Mouse (Mus musculus) hindbrain, embryonic 13.5 days (tissue): ENCODE measurements around the gene Trim46. TPM values are rescaled to one million over a fixed set of nuclear protein-coding genes. Genes with fewer than 3 reads are reported as not detected.

ENCODE experiments used
- microRNA counts: library from miRNA; unstranded; fragments of <30 nt; microRNA quantifications from one replicate; lab custom pipeline; 2016
- microRNA-seq: library from miRNA; unstranded; fragments of <30 nt; microRNA quantifications from one replicate; pipeline ENCODE4, GENCODE M21; 2016
- polyA plus RNA-seq: library from polyadenylated mRNA; unstranded; fragments of >200 nt; fragmentation: Nextera tagmentation; extraction: Ambion mirVana; gene quantifications from 2 replicates; pipeline ENCODE4 v1.2.1, GENCODE M21; 2015

Trim46 gene
- polyA plus RNA-seq, 1 experiment from 2014 or later = 64.3 TPM

MicroRNAs within 50 kb of the gene (microRNA counts, 519-probe panel; counts per million panel counts)
- 3,735 counts per million, percentile 53 among the panel's probes with 10 or more counts for microRNA mmu-miR-92b (lab: Ali Mortazavi, UCI)

Small RNAs within 50 kb of the gene (microRNA-seq; reads per million reads assigned to microRNA genes)
- 4,817 reads per million, percentile 91 among the genes with 10 or more reads in this experiment for gene Mir92b

Other genes with a start within 250 kb of the Trim46 start
- gene Rusc1, start 153.0 kb downstream of the Trim46 start, polyA plus RNA-seq = 74.5 and 76.0 TPM in 2 replicates
- not detected in 2 replicates for gene Gm43738, start 145.2 kb downstream of the Trim46 start, polyA plus RNA-seq
- gene Fdps, start 144.3 kb downstream of the Trim46 start, polyA plus RNA-seq = 312 and 322 TPM in 2 replicates
- 0.30 TPM in 1 of 2 replicates, not detected in the other for gene Pklr, start 110.2 kb downstream of the Trim46 start, polyA plus RNA-seq
- 33.5 and 35.1 TPM in 2 replicates for gene Hcn3, start 86.1 kb downstream of the Trim46 start, polyA plus RNA-seq
- gene Clk2, start 81.5 kb downstream of the Trim46 start, polyA plus RNA-seq = 23.5 and 24.5 TPM in 2 replicates
- 127 and 130 TPM in 2 replicates for gene Scamp3, start 68.8 kb downstream of the Trim46 start, polyA plus RNA-seq
- 29.9 and 30.0 TPM in 2 replicates for gene Fam189b, start 63.2 kb downstream of the Trim46 start, polyA plus RNA-seq
- 47.9 TPM in 2 replicates for gene Gba, start 43.4 kb downstream of the Trim46 start, polyA plus RNA-seq
- gene Thbs3, start 31.1 kb downstream of the Trim46 start, polyA plus RNA-seq = 53.5 and 60.7 TPM in 2 replicates
- gene Mtx1, start 19.2 kb downstream of the Trim46 start, polyA plus RNA-seq = 161 and 166 TPM in 2 replicates
- gene Muc1, start 17.3 kb downstream of the Trim46 start, polyA plus RNA-seq = 1.3 and 2.8 TPM in 2 replicates
- 205 and 209 TPM in 2 replicates for gene Krtcap2, start 343 bp downstream of the Trim46 start, polyA plus RNA-seq
- gene Dpm3, start 13.0 kb upstream of the Trim46 start, polyA plus RNA-seq = 74.4 and 76.2 TPM in 2 replicates
- gene Slc50a1, start 24.3 kb upstream of the Trim46 start, polyA plus RNA-seq = 34.6 and 38.0 TPM in 2 replicates
- gene Efna1, start 34.8 kb upstream of the Trim46 start, polyA plus RNA-seq = 12.1 and 12.4 TPM in 2 replicates
- 46.8 and 49.7 TPM in 2 replicates for gene Efna3, start 76.7 kb upstream of the Trim46 start, polyA plus RNA-seq
- gene Efna4, start 91.7 kb upstream of the Trim46 start, polyA plus RNA-seq = 8.6 and 9.8 TPM in 2 replicates
- 41.5 and 47.0 TPM in 2 replicates for gene Adam15, start 103.7 kb upstream of the Trim46 start, polyA plus RNA-seq
- 0.14 and 0.17 TPM in 2 replicates for gene Dcst2, start 115.7 kb upstream of the Trim46 start, polyA plus RNA-seq
- gene Dcst1, start 118.9 kb upstream of the Trim46 start, polyA plus RNA-seq = 1.1 and 1.3 TPM in 2 replicates
- gene Zbtb7b, start 148.5 kb upstream of the Trim46 start, polyA plus RNA-seq = 0.70 and 0.73 TPM in 2 replicates
- 1.1 and 1.4 TPM in 2 replicates for gene Lenep, start 156.5 kb upstream of the Trim46 start, polyA plus RNA-seq
- 38.5 and 39.3 TPM in 2 replicates for gene Flad1, start 165.6 kb upstream of the Trim46 start, polyA plus RNA-seq
- 116 and 121 TPM in 2 replicates for gene Cks1b, start 172.1 kb upstream of the Trim46 start, polyA plus RNA-seq
- 24.3 and 24.4 TPM in 2 replicates for gene Shc1, start 172.1 kb upstream of the Trim46 start, polyA plus RNA-seq
- 38.7 and 42.0 TPM in 2 replicates for gene Pygo2, start 183.9 kb upstream of the Trim46 start, polyA plus RNA-seq
- gene Pbxip1, start 190.4 kb upstream of the Trim46 start, polyA plus RNA-seq = 19.4 and 20.4 TPM in 2 replicates
- 101 and 105 TPM in 2 replicates for gene Pmvk, start 208.2 kb upstream of the Trim46 start, polyA plus RNA-seq